22 mouse cellular contexts compared by ENCODE assay signal in genomic region chr15:97903261-97904009, GRCm38 (mm10). TPM values are rescaled to one million over a fixed set of nuclear protein-coding genes. Genes with fewer than 3 reads are reported as not detected.
A peak's percentile ranks its signal among the peaks of the same experiment; 100 is the strongest.
DNase-seq lines count a peak whose midpoint lies in the region; ATAC-seq and TF ChIP-seq lines count a peak whose summit lies in the region.
"Had no signal": no experiment of that assay in that cellular context is flagged by ENCODE, and none has a peak within 500 bp of the region (broad histone marks: within the 10 kb centered on the region; RNA-seq: fewer than 3 reads in every experiment).

No protein-coding gene starts in this region.

- peak overlapping the region; percentile 88 for H3K27ac ChIP-seq in kidney, adult 2 months (ENCODE audit: insufficient read depth, low read depth, low read length)
- no peak overlapping the region for H3K27ac ChIP-seq in kidney, embryonic 14.5 days (ENCODE audit: low read depth, low read length)
- H3K27ac ChIP-seq: embryonic facial prominence, embryonic 12.5 days; embryonic facial prominence, embryonic 15.5 days; gastrocnemius, adult 2 months; hindbrain, embryonic 12.5 days had no signal

- no peak overlapping the region for H3K9ac ChIP-seq in kidney, embryonic 14.5 days (ENCODE audit: low read depth, low read length)
- H3K9ac ChIP-seq: embryonic facial prominence, embryonic 12.5 days; embryonic facial prominence, embryonic 15.5 days; forebrain, postnatal 0 days; hindbrain, embryonic 12.5 days had no signal

- no peak for ATAC-seq in kidney, embryonic 14.5 days (ENCODE audit: low FRiP score, low TSS enrichment)
- ATAC-seq: CD4-positive, CD25-positive, alpha-beta regulatory T cell, adult 4 months; forebrain, embryonic 14.5 days; forebrain, postnatal 0 days had no signal

- H3K36me3 ChIP-seq in kidney, adult 2 months (ENCODE audit: control insufficient read depth, insufficient read depth, low read length): no peaks in the 10 kb centered on the region
- no peaks in the 10 kb centered on the region for H3K36me3 ChIP-seq in kidney, embryonic 14.5 days (ENCODE audit: control insufficient read depth, insufficient read depth, low read length)
- H3K36me3 ChIP-seq: embryonic facial prominence, embryonic 12.5 days; embryonic facial prominence, embryonic 15.5 days; hindbrain, embryonic 12.5 days had no signal

- peaks cover 42% of the 10 kb centered on the region for H3K4me1 ChIP-seq in kidney, adult 2 months (ENCODE audit: control insufficient read depth, insufficient read depth, low read length)
- peaks cover 13% of the 10 kb centered on the region for H3K4me1 ChIP-seq in kidney, embryonic 14.5 days (ENCODE audit: control insufficient read depth, insufficient read depth, low read length)

- no peak for TF ChIP-seq CTCF in kidney, adult 2 months (conservative IDR thresholded peaks at IDR 0.05; ENCODE audit: insufficient read depth, insufficient read length, low read depth, low read length)

- H3K4me2 ChIP-seq in kidney, embryonic 14.5 days (replicated peaks; ENCODE audit: low read depth, low read length): no peak overlapping the region
- H3K4me2 ChIP-seq: embryonic facial prominence, embryonic 12.5 days; embryonic facial prominence, embryonic 15.5 days; heart, embryonic 11.5 days; hindbrain, embryonic 12.5 days had no signal

- no peaks in the 10 kb centered on the region for H3K27me3 ChIP-seq in kidney, adult 2 months (replicated peaks; ENCODE audit: control insufficient read depth, insufficient read depth, low read length)
- peaks cover 7% of the 10 kb centered on the region for H3K27me3 ChIP-seq in kidney, embryonic 14.5 days (ENCODE audit: control insufficient read depth, insufficient read depth, low read length)

- no peak overlapping the region for H3K4me3 ChIP-seq in kidney, adult 2 months (ENCODE audit: insufficient read depth, low read depth, low read length)
- H3K4me3 ChIP-seq in kidney, embryonic 14.5 days (ENCODE audit: low read length): no peak overlapping the region
- H3K4me3 ChIP-seq: embryonic facial prominence, embryonic 12.5 days; embryonic facial prominence, embryonic 15.5 days; gastrocnemius, adult 2 months; hindbrain, embryonic 12.5 days had no signal

- H3K9me3 ChIP-seq in kidney, embryonic 14.5 days (ENCODE audit: control insufficient read depth, low read length): no peaks in the 10 kb centered on the region
- H3K9me3 ChIP-seq: embryonic facial prominence, embryonic 12.5 days; embryonic facial prominence, embryonic 15.5 days; hindbrain, embryonic 12.5 days had no signal

- peak; percentile 72 for DNase-seq in kidney, adult 2 months
- DNase-seq in kidney, adult 8-10 months: no peak
- DNase-seq in kidney, postnatal 36 days: peak; percentile 53 to 64
- peak; percentile 71 for DNase-seq in yolk sac, embryonic 10.5 days (ENCODE audit: low spot score)
- DNase-seq in spleen, postnatal 14 days (ENCODE audit: low spot score in 2 of 2): no peak
- DNase-seq: adrenal gland, adult 2 months; adrenal gland, postnatal 14 days; cerebellum, adult 11 months; cerebellum, adult 2 months; cerebellum, adult 9-11 months; cerebellum, postnatal 25 days; forebrain, postnatal 0 days; gastrocnemius, adult 2 months; gastrocnemius, postnatal 14 days; heart, adult 11 months had no signal

- no peak for TF ChIP-seq POLR2A in kidney, adult 2 months (IDR thresholded peaks at IDR 0.05; ENCODE audit: low read depth, low read length)

- 57% methylated on average over 15 of the region's 15 CpGs for WGBS in kidney, adult 2 months
- 73% methylated on average over 15 of the region's 15 CpGs for WGBS in kidney, embryonic 14.5 days

RNA-seq across cellular contexts. Expression of gene Vdr, which starts 7.0 kb away (rescaled TPM):
- polyA plus RNA-seq in kidney, adult 2 months (2012; rRNA removed): 96.6 and 114 TPM in 2 replicates
- polyA plus RNA-seq in kidney, embryonic 14.5 days (2014; fragmentation: Nextera tagmentation; extraction: Ambion mirVana): 1.4 and 2.8 TPM in 2 replicates

RNA-seq across cellular contexts. Expression of gene Hdac7, which starts 59.1 kb away (rescaled TPM):
- 41.6 and 45.4 TPM in 2 replicates for polyA plus RNA-seq in kidney, adult 2 months (2012; rRNA removed)
- 32.2 and 34.1 TPM in 2 replicates for polyA plus RNA-seq in kidney, embryonic 14.5 days (2014; fragmentation: Nextera tagmentation; extraction: Ambion mirVana)

Comparison
In these comparisons a context has a peak if more than half of its experiments do, and no peak if none do; other contexts are left out.
1. DNase-seq: peak in kidney, adult 2 months (single experiment), kidney, postnatal 36 days (2 of 2) and yolk sac, embryonic 10.5 days (single experiment); none in kidney, adult 8-10 months (0 of 2) and spleen, postnatal 14 days (0 of 2).
2. RNA of gene Vdr, which starts 7.0 kb away (polyA plus RNA-seq): 96.6 to 114 TPM in kidney, adult 2 months; 1.4 to 2.8 TPM in kidney, embryonic 14.5 days; every median in the first group is over 10 times any median in the second.